Mouse (Mus musculus) left cerebral cortex, postnatal 10 days (tissue): ENCODE measurements around the gene Mef2d. TPM values are rescaled to one million over a fixed set of nuclear protein-coding genes. Genes with fewer than 3 reads are reported as not detected.

Source experiments
- DNase-seq, 2 experiments: peaks; one replicate each; pipeline ENCODE4 v3.0.0; 2021 to 2022; ENCODE audit warnings: low spot score in 2 of 2, mixed read lengths in 1 of 2; ENCODE audit errors: extremely low spot score in 1 of 2
- intact Hi-C: fragments of 180-260 bp; cut with DNase I; formaldehyde crosslinking; loops from one replicate; pipeline ENCODE4 v1.15.1; 2025
- microRNA-seq: library from miRNA; unstranded; fragments of <30 nt; microRNA quantifications from one replicate; pipeline ENCODE4 v1.2.0, GENCODE M21; 2022
- total RNA-seq, 2 experiments: library from RNA; stranded (reverse); gene quantifications; 2 replicates each; pipeline ENCODE4 v1.2.3; 2021

The Mef2d gene
- total RNA-seq, 2 experiments from 2014 or later: 149 to 160 TPM

- intact Hi-C loops: loop anchor here (2.0 kb wide), 1 partner anchor 14 kb away; no protein-coding TSS in a partner anchor
- peak; percentile 80 for DNase-seq
Measured at GRCm38 (mm10) chr3:88214197-88214938, 72.2 kb downstream of the Mef2d start.

GRCm38 (mm10) chr3:88214971-88215552, 72.9 kb downstream of the Mef2d start:
- no peak for DNase-seq
- intact Hi-C loops: loop anchor here (2.0 kb wide), 1 partner anchor 14 kb away; no protein-coding TSS in a partner anchor

DNA sequence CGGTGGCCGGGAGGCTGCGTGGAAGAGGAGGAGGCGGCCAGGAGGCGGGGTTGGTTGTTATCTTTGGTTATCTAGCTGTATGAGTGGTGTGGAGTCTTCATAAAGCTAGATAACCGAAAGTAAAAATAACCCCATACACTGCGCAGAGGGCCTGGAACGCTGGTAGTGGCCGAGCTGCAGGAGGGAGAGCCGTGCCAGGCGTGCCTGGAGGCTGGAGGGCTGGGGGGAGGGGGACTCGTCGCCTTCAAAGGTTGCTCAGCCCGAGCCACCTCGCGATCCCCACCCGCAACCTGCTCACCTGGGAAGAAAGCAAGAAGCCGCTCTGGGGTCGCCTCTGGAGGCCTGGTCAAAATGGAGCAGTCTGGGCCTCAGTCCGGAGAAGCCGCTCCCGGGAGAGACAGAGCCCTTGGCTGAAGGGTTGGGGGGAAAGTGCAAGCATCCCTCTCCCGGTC, 73.4 kb downstream of the Mef2d start:
- peak in 1 of 2 experiments; percentile 49 for DNase-seq
- intact Hi-C loops: loop anchor here (2.0 kb wide), 1 partner anchor 15 kb away; no protein-coding TSS in a partner anchor

- intact Hi-C loops: no loop called here
Measured at GRCm38 (mm10) chr3:88216116-88216515, 73.9 kb downstream of the Mef2d start.

DNA sequence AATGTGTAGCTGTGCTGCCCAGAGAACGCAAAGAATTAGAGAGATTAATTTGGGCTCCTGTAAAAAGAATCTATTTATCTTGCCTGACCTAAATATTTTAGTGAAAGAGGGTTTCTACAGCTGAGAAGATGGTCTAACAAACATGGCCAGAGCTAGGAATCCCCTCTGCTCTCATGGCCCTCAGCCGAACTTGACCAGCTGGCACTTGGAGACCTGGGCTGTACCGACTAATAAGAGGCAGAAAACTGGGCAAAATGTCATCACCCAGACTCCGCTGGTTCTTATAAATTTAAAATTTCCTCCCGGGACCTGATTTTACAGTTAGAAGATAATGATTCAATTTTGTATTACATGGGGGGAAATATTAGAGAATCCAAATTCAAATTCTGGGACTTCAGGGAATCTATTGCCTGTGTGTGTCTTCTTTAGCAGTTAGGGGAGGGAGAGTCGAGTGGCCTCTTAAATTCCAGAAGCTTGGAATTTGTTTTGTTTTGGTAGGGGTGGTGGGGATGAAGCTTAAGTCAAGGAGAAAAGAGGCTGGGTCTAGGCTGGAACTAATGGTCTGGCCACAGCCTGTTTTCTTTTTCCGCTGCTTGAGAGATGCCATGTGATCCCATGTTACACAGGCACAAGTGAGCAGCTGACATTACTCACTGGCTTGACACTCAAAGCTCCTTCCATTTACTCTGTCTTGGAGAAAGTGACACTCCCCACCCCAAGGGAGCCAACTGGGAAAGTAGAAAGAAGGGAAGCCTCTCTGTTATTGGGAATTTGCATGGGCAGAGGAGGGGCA, 74.6 kb downstream of the Mef2d start:
- DNase-seq: no peak
- intact Hi-C loops: no loop called here

More at GRCm38 (mm10) chr3:88216116-88216515, 73.9 kb downstream of the Mef2d start:
- DNase-seq: no peak

- no peak for DNase-seq
- intact Hi-C loops: no loop called here
Measured at GRCm38 (mm10) chr3:88217679-88218078, 75.5 kb downstream of the Mef2d start.

DNA sequence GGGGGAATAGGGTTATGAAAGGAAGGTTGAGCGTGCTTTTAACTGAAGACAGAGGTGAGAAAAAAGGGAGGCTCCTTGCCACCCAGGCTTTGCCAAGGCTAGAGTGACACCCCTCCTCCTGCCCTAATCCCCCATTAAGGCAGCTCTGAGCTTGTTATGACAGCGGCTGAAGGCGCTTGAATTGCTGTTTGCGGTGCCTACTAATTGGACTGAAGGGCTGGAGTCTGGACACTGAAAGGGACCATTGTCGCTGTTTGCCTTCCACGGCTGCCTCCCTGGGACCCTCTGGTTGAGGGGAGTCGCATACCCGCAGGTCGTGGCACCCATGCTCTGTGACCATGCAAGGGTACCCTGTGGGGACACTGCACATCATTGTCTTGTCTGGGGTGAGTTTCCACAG, 77.8 kb downstream of the Mef2d start:
- intact Hi-C loops: no loop called here
- no peak for DNase-seq

DNA sequence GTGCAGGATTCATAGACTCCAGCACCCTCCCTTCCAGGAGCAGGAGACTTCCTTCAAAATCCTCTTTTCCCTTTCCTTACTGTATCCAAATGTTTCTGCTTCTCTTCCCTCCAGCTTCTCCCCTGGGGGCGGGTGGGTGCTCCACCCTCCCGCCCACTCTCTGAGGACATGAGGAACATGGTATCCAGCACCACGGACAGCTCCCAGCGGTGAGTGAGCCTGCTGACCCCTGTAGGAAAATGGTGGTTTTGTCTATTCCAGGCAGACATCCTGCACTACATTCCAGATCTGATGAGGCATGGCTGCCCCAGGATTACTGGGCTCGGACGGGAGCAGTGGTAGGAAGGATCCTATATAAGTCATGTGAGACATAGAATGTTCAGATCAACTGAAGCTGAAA, 78.7 kb downstream of the Mef2d start:
- intact Hi-C loops: no loop called here
- DNase-seq: peak in 1 of 2 experiments; percentile 78

Small RNA genes within 50 kb of the gene (microRNA-seq; reads per million reads assigned to microRNA genes)
- gene Gm25641: not detected
- gene Mir3093: 82.2 reads per million, percentile 54 among the genes with 10 or more reads in this experiment
- not detected for gene Mir9-1

Other genes with a start within 250 kb of the Mef2d start
- gene Hdgf, start 236.1 kb upstream of the Mef2d start, total RNA-seq: 100 to 1,000 TPM; 120 to 123 TPM
- gene Mrpl24, start 222.9 kb upstream of the Mef2d start, total RNA-seq: 10 to 100 TPM; 45.7 to 50.5 TPM
- 10 to 100 TPM; 17.0 to 17.3 TPM for gene Isg20l2, start 212.1 kb upstream of the Mef2d start, total RNA-seq
- 10 to 100 TPM; 16.6 to 18.8 TPM for gene Rrnad1, start 211.7 kb upstream of the Mef2d start, total RNA-seq
- 1 to 10 TPM; 4.9 to 5.7 TPM for gene Crabp2, start 193.7 kb upstream of the Mef2d start, total RNA-seq
- gene Nes, start 171.3 kb upstream of the Mef2d start, total RNA-seq: 10 to 100 TPM in 1 of 2 experiments, 1 to 10 TPM in 1; 9.9 to 11.4 TPM
- gene Bcan, start 142.1 kb upstream of the Mef2d start, total RNA-seq: 100 to 1,000 TPM; 262 to 273 TPM
- gene Hapln2, start 114.8 kb upstream of the Mef2d start, total RNA-seq: 1 to 10 TPM in 1 of 2 experiments, under 1 TPM in 1; 0.26 to 1.3 TPM
- 10 to 100 TPM; 20.8 to 24.2 TPM for gene Gpatch4, start 99.3 kb upstream of the Mef2d start, total RNA-seq
- 10 to 100 TPM; 60.7 to 67.8 TPM for gene Naxe, start 83.9 kb upstream of the Mef2d start, total RNA-seq
- not detected for gene Ttc24, start 64.1 kb upstream of the Mef2d start, total RNA-seq
- gene Iqgap3, start 60.4 kb upstream of the Mef2d start, total RNA-seq: 1 to 10 TPM; 1.9 to 2.0 TPM
- under 1 TPM; 0.26 to 0.41 TPM for gene Rhbg, start 112.3 kb downstream of the Mef2d start, total RNA-seq
- under 1 TPM in 1 of 2 experiments, not detected in 1; 0.81 TPM for gene Gm38392, start 144.8 kb downstream of the Mef2d start, total RNA-seq
- gene Tsacc, start 154.6 kb downstream of the Mef2d start, total RNA-seq: 1 to 10 TPM; 6.3 TPM
- 100 to 1,000 TPM; 215 to 224 TPM for gene Cct3, start 154.7 kb downstream of the Mef2d start, total RNA-seq
- gene Glmp, start 182.7 kb downstream of the Mef2d start, total RNA-seq: 10 to 100 TPM; 74.6 to 79.2 TPM
- gene Tmem79, start 193.8 kb downstream of the Mef2d start, total RNA-seq: 1 to 10 TPM in 1 of 2 experiments, under 1 TPM in 1; 0.63 to 1.5 TPM
- gene Smg5, start 193.9 kb downstream of the Mef2d start, total RNA-seq: 10 to 100 TPM; 73.5 to 74.7 TPM
- 1 to 10 TPM; 3.5 to 3.6 TPM for gene Paqr6, start 222.2 kb downstream of the Mef2d start, total RNA-seq
- under 1 TPM in 1 of 2 experiments, not detected in 1; 0.66 TPM for gene Bglap3, start 230.4 kb downstream of the Mef2d start, total RNA-seq
- gene Bglap2, start 236.3 kb downstream of the Mef2d start, total RNA-seq: not detected
- 1 to 10 TPM in 1 of 2 experiments, under 1 TPM in 1; 0.95 to 2.6 TPM for gene Bglap, start 242.1 kb downstream of the Mef2d start, total RNA-seq